Mouse (Mus musculus) liver, postnatal 0 days (tissue): ENCODE data around the gene Armc7. TPM values are rescaled to one million over a fixed set of nuclear protein-coding genes. Genes with fewer than 3 reads are reported as not detected.

Source experiments
- ATAC-seq: fragments of 200-750 bp; cut with Nextera tagmentation; 2 replicates; pipeline ENCODE4 v1.8.0; 2017; ENCODE audit warnings: mild to moderate bottlenecking, moderate library complexity
- DNase-seq: peaks from one replicate; pipeline ENCODE4 v3.0.0-alpha.2; 2016
- H3K27ac ChIP-seq: fragments of 300-500 bp; sonication (generic); 2 replicates; pipeline ENCODE4 v1.5.1; 2014; ENCODE audit warnings: antibody characterized with exemption, moderate library complexity, mild to moderate bottlenecking, low read depth
- H3K27me3 ChIP-seq: fragments of 300-500 bp; sonication (generic); 2 replicates; pipeline ENCODE4 v1.6.1; 2014; ENCODE audit warnings: low read length, control low read depth, mixed read lengths; ENCODE audit not compliant: insufficient read depth
- H3K36me3 ChIP-seq: fragments of 300-500 bp; sonication (generic); replicated peaks from 2 replicates; pipeline ENCODE4 v1.6.1; 2014; ENCODE audit warnings: mild to moderate bottlenecking, control low read depth, low read length, moderate library complexity, mixed read lengths; ENCODE audit not compliant: insufficient read depth
- H3K4me1 ChIP-seq: fragments of 300-500 bp; sonication (generic); 2 replicates; pipeline ENCODE4 v1.6.1; 2014; ENCODE audit warnings: antibody characterized with exemption, mild to moderate bottlenecking, control low read depth; ENCODE audit not compliant: insufficient read depth
- H3K4me2 ChIP-seq: fragments of 300-500 bp; sonication (generic); 2 replicates; pipeline ENCODE4 v1.6.1; 2014; ENCODE audit warnings: low read depth, mild to moderate bottlenecking, low read length, moderate library complexity, mixed read lengths
- H3K4me3 ChIP-seq: fragments of 300-500 bp; sonication (generic); 2 replicates; pipeline ENCODE4 v1.5.1; 2014; ENCODE audit warnings: low read depth, low read length
- H3K9ac ChIP-seq: fragments of 300-500 bp; sonication (generic); replicated peaks from 2 replicates; pipeline ENCODE4 v1.6.1; 2014; ENCODE audit warnings: mild to moderate bottlenecking, moderate library complexity
- H3K9me3 ChIP-seq: fragments of 300-500 bp; sonication (generic); 2 replicates; pipeline ENCODE4 v1.6.1; 2016; ENCODE audit warnings: mild to moderate bottlenecking, control low read depth, low read length, mixed read lengths
- CTCF ChIP-seq: sonication (generic); IDR thresholded peaks from 2 replicates; pipeline ENCODE4 v1.5.1; 2016; ENCODE audit warnings: antibody characterized with exemption, low read depth
- EP300 ChIP-seq: IDR thresholded peaks from 2 replicates; pipeline ENCODE4 v1.6.1; 2016; ENCODE audit warnings: antibody characterized with exemption, low read depth, mild to moderate bottlenecking
- WGBS: fragments of 180-500 bp; shearing (Covaris S2); extraction: QIAGEN DNeasy Blood & Tissue Kit; methylation state at CpG from one replicate; pipeline ENCODE4 v1.1.7; 2014; ENCODE audit not compliant: insufficient replicate concordance; 5-methylcytosine and 5-hydroxymethylcytosine counted together
- polyA plus RNA-seq: library from polyadenylated mRNA; unstranded; fragments of >200 nt; fragmentation: Nextera tagmentation; extraction: Ambion mirVana; gene quantifications from 2 replicates; pipeline ENCODE4 v1.2.1, GENCODE M21; 2015

The Armc7 gene
- polyA plus RNA-seq = 2.9 and 3.9 TPM in 2 replicates

GRCm38 (mm10) chr11:115475025-115475757 is at the start of gene Armc7:
TSS of gene Armc7 (plus strand) at chr11:115475667.
- H3K9ac ChIP-seq = peak within 1 kb of the TSS; percentile 74
- TF ChIP-seq CTCF (no peak), EP300 (peak; percentile 7)
- WGBS = 2% methylated on average over 26 of the region's 26 CpGs

GRCm38 (mm10) chr11:115425671-115426070 is 49.8 kb upstream of the Armc7 start:
- Histone ChIP-seq H3K27ac (no peak overlapping the region), H3K4me2 (no peak overlapping the region), H3K36me3 (peaks cover 33% of the 10 kb centered on the region), H3K9ac (no peak overlapping the region), H3K4me3 (no peak overlapping the region), H3K9me3 (no peaks in the 10 kb centered on the region), H3K27me3 (no peaks in the 10 kb centered on the region), H3K4me1 (peaks cover 13% of the 10 kb centered on the region)
- 83% methylated on average over 6 of the region's 6 CpGs for WGBS
- no peak for TF ChIP-seq CTCF
- no peak for DNase-seq
- ATAC-seq = no peak

More at GRCm38 (mm10) chr11:115475025-115475757, at the start of gene Armc7:
- DNase-seq (peak; percentile 95), ATAC-seq (peak; percentile 96)
- peak within 1 kb of the TSS; percentile 74 for H3K27ac ChIP-seq
- H3K36me3 ChIP-seq = no peaks in the 10 kb centered on the region; the same call in none of the 2 replicates
- peak within 1 kb of the TSS; percentile 69 for H3K4me3 ChIP-seq
- H3K27me3 ChIP-seq = no peaks in the 10 kb centered on the region
- peak within 1 kb of the TSS; percentile 84 for H3K4me2 ChIP-seq
- H3K9me3 ChIP-seq = no peaks in the 10 kb centered on the region
- H3K4me1 ChIP-seq = peaks cover 30% of the 10 kb centered on the region

- Histone ChIP-seq H3K36me3 (peaks cover 39% of the 10 kb centered on the region), H3K27ac (no peak overlapping the region), H3K9me3 (no peaks in the 10 kb centered on the region), H3K27me3 (no peaks in the 10 kb centered on the region), H3K4me2 (no peak overlapping the region), H3K4me1 (peaks cover 4% of the 10 kb centered on the region; the same call in 1 of the 2 replicates), H3K4me3 (no peak overlapping the region), H3K9ac (no peak overlapping the region)
- WGBS = 49% methylated on average over 20 of the region's 20 CpGs
- TF ChIP-seq CTCF (peak; percentile 87), EP300 (no peak)
- DNase-seq = peak; percentile 73
- ATAC-seq = peak; percentile 54
Measured at GRCm38 (mm10) chr11:115427482-115428331, 47.8 kb upstream of the Armc7 start.

DNA sequence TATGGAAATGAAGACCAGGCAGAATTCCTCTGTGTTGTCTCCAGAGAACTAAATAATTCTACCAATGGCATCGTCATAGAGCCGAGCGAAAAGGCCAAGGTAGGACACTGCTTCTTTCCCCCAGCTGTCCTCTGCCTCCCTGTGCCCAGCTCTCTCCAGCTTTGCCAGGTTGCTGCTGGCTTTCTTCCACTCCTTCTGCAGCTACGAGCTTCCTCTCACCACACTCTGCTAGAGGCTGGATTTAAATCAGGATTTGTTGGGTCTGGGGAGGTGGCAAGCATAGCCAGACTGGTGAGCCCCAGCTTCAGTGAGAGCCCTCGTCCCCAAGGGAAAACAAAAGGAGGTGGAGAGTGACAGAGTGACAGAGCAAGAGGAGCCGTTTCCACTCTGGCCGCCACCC is 46.2 kb upstream of the Armc7 start:
- Histone ChIP-seq H3K4me3 (no peak overlapping the region), H3K27ac (no peak overlapping the region), H3K4me1 (peaks cover 6% of the 10 kb centered on the region; the same call in 1 of the 2 replicates), H3K9me3 (no peaks in the 10 kb centered on the region), H3K36me3 (peaks cover 39% of the 10 kb centered on the region), H3K9ac (no peak overlapping the region), H3K4me2 (no peak overlapping the region), H3K27me3 (no peaks in the 10 kb centered on the region)
- DNase-seq = no peak
- TF ChIP-seq CTCF (no peak), EP300 (no peak)
- no peak for ATAC-seq
- 82% methylated on average over 7 of the region's 7 CpGs for WGBS

DNA sequence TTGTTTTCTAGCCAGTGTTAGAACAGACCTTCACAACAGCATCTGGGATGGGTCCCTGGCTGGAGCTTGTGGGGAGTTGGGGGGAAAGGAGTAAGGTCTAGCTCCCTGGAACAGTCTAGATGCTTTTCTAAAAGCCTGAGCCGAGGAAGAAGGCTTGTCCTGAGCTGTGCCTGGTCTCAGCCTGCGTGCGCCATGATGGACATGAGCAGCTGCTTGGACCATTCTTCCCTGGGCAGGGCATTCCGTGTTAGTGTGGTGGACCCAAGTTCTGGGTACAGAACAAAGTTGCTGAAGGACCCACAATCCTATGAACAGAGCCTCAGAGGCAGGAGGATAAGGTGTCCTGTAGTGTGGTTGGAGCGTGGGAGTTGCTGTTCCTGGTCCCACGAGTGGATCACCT is 44.9 kb upstream of the Armc7 start:
- no peak for TF ChIP-seq CTCF
- TF ChIP-seq EP300 = no peak
- 82% methylated on average over 6 of the region's 6 CpGs for WGBS
- peaks cover 13% of the 10 kb centered on the region for H3K4me1 ChIP-seq
- H3K4me3 ChIP-seq = no peak overlapping the region
- no peak overlapping the region for H3K4me2 ChIP-seq
- H3K27ac ChIP-seq = no peak overlapping the region
- H3K9me3 ChIP-seq = no peaks in the 10 kb centered on the region
- no peak overlapping the region for H3K9ac ChIP-seq
- DNase-seq = no peak
- no peaks in the 10 kb centered on the region for H3K27me3 ChIP-seq
- ATAC-seq = no peak
- peaks cover 31% of the 10 kb centered on the region for H3K36me3 ChIP-seq

GRCm38 (mm10) chr11:115432814-115433213 is 42.7 kb upstream of the Armc7 start:
- DNase-seq (peak; percentile 45), ATAC-seq (peak; percentile 80)
- Histone ChIP-seq H3K9me3 (no peaks in the 10 kb centered on the region), H3K9ac (peak overlapping the region; percentile 30; the same call in 1 of the 2 replicates), H3K4me2 (no peak overlapping the region), H3K27ac (peak overlapping the region; percentile 89), H3K27me3 (no peaks in the 10 kb centered on the region), H3K36me3 (peaks cover 28% of the 10 kb centered on the region), H3K4me1 (peaks cover 15% of the 10 kb centered on the region), H3K4me3 (no peak overlapping the region)
- 65% methylated on average over 4 of the region's 4 CpGs for WGBS
- TF ChIP-seq CTCF = no peak
- peak; percentile 69 for TF ChIP-seq EP300
